Mouse (Mus musculus) lung, embryonic 14.5 days (tissue): Measurements from ENCODE around the gene Myh6. TPM values are rescaled to one million over a fixed set of nuclear protein-coding genes. Genes with fewer than 3 reads are reported as not detected.

ENCODE experiments used
- ATAC-seq: fragments of 200-750 bp; cut with Nextera tagmentation; 2 replicates; pipeline ENCODE4 v1.8.0; 2017; ENCODE audit warnings: mild to moderate bottlenecking, moderate TSS enrichment, moderate library complexity; ENCODE audit not compliant: insufficient read depth
- DNase-seq: peaks from one replicate; pipeline ENCODE4 v3.0.0-alpha.2; 2015
- H3K27ac ChIP-seq: fragments of 300-500 bp; sonication (generic); 2 replicates; pipeline ENCODE4 v1.5.1; 2014; ENCODE audit warnings: low read depth, mild to moderate bottlenecking, moderate library complexity
- H3K27me3 ChIP-seq: fragments of 300-500 bp; sonication (generic); 2 replicates; pipeline ENCODE4 v1.6.1; 2014; ENCODE audit warnings: low read length, control low read depth; ENCODE audit not compliant: insufficient read depth
- H3K36me3 ChIP-seq: fragments of 300-500 bp; sonication (generic); 2 replicates; pipeline ENCODE4 v1.6.1; 2014; ENCODE audit warnings: control low read depth; ENCODE audit not compliant: insufficient read depth
- H3K4me1 ChIP-seq: fragments of 300-500 bp; sonication (generic); 2 replicates; pipeline ENCODE4 v1.6.1; 2014; ENCODE audit warnings: antibody characterized with exemption, control low read depth; ENCODE audit not compliant: insufficient read depth
- H3K4me2 ChIP-seq: fragments of 300-500 bp; sonication (generic); 2 replicates; pipeline ENCODE4 v1.6.1; 2014; ENCODE audit warnings: mild to moderate bottlenecking
- H3K4me3 ChIP-seq: fragments of 300-500 bp; sonication (generic); 2 replicates; pipeline ENCODE4 v1.5.1; 2014; ENCODE audit warnings: low read depth, low read length
- H3K9ac ChIP-seq: fragments of 300-500 bp; sonication (generic); 2 replicates; pipeline ENCODE4 v1.6.1; 2014
- H3K9me3 ChIP-seq: fragments of 300-500 bp; sonication (generic); 2 replicates; pipeline ENCODE4 v1.6.1; 2016; ENCODE audit warnings: low read depth, low read length, control low read depth
- CTCF ChIP-seq: IDR thresholded peaks from 2 replicates; pipeline ENCODE4 v1.5.1; 2016; ENCODE audit warnings: antibody characterized with exemption, low read depth
- WGBS: fragments of 180-500 bp; shearing (Covaris S2); extraction: QIAGEN DNeasy Blood & Tissue Kit; methylation state at CpG from one replicate; pipeline ENCODE4 v1.1.7; 2014; 5-methylcytosine and 5-hydroxymethylcytosine counted together
- polyA plus RNA-seq: library from polyadenylated mRNA; unstranded; fragments of >200 nt; fragmentation: Nextera tagmentation; extraction: Ambion mirVana; gene quantifications from 2 replicates; pipeline ENCODE4 v1.2.1, GENCODE M21; 2014

The Myh6 gene
- polyA plus RNA-seq, 1 experiment from 2014 or later = 4.6 TPM

- H3K4me1 ChIP-seq = peaks cover 26% of the 10 kb centered on the region
- no peak overlapping the region for H3K27ac ChIP-seq
- H3K9me3 ChIP-seq = no peaks in the 10 kb centered on the region
- H3K27me3 ChIP-seq = no peaks in the 10 kb centered on the region
- TF ChIP-seq CTCF = no peak
- DNase-seq = no peak
- WGBS = 60% methylated on average over 3 of the region's 3 CpGs
- no peak overlapping the region for H3K9ac ChIP-seq
- H3K4me3 ChIP-seq = no peak overlapping the region
- H3K36me3 ChIP-seq = no peaks in the 10 kb centered on the region
- no peak for ATAC-seq
- no peak overlapping the region for H3K4me2 ChIP-seq
Observed at GRCm38 (mm10) chr14:55006541-55006940, 39.8 kb upstream of the Myh6 start.

GRCm38 (mm10) chr14:55005967-55006366 lies 39.2 kb upstream of the Myh6 start:
- Histone ChIP-seq H3K36me3 (no peaks in the 10 kb centered on the region), H3K4me3 (no peak overlapping the region), H3K9me3 (no peaks in the 10 kb centered on the region), H3K4me2 (no peak overlapping the region), H3K27me3 (no peaks in the 10 kb centered on the region), H3K4me1 (peaks cover 26% of the 10 kb centered on the region), H3K27ac (no peak overlapping the region), H3K9ac (no peak overlapping the region)
- no peak for TF ChIP-seq CTCF
- ATAC-seq (no peak), DNase-seq (no peak)
- WGBS = 69% methylated on average over 8 of the region's 8 CpGs

GRCm38 (mm10) chr14:55005506-55005905 lies 38.8 kb upstream of the Myh6 start:
- DNase-seq (peak; percentile 85), ATAC-seq (peak; percentile 53)
- Histone ChIP-seq H3K4me3 (no peak overlapping the region), H3K9ac (no peak overlapping the region), H3K4me1 (peaks cover 26% of the 10 kb centered on the region), H3K27me3 (no peaks in the 10 kb centered on the region), H3K27ac (peak overlapping the region; percentile 42; the same call in 1 of the 2 replicates), H3K36me3 (no peaks in the 10 kb centered on the region), H3K9me3 (no peaks in the 10 kb centered on the region), H3K4me2 (no peak overlapping the region)
- 27% methylated on average over 2 of the region's 2 CpGs for WGBS
- no peak for TF ChIP-seq CTCF

GRCm38 (mm10) chr14:55003878-55004855 lies 37.4 kb upstream of the Myh6 start:
- peaks cover 26% of the 10 kb centered on the region for H3K4me1 ChIP-seq
- WGBS = 53% methylated on average over 18 of the region's 18 CpGs
- no peaks in the 10 kb centered on the region for H3K9me3 ChIP-seq
- DNase-seq = no peak
- H3K27ac ChIP-seq = peak overlapping the region; percentile 36; the same call in 1 of the 2 replicates
- H3K36me3 ChIP-seq = no peaks in the 10 kb centered on the region
- ATAC-seq = no peak
- no peak for TF ChIP-seq CTCF
- H3K9ac ChIP-seq = no peak overlapping the region
- H3K4me3 ChIP-seq = no peak overlapping the region
- H3K4me2 ChIP-seq = no peak overlapping the region
- H3K27me3 ChIP-seq = no peaks in the 10 kb centered on the region

GRCm38 (mm10) chr14:55002687-55003120 lies 36.0 kb upstream of the Myh6 start:
- 17% methylated on average over 7 of the region's 7 CpGs for WGBS
- no peak for TF ChIP-seq CTCF
- H3K9ac ChIP-seq = no peak overlapping the region
- H3K27ac ChIP-seq = peak overlapping the region; percentile 24; the same call in 1 of the 2 replicates
- H3K4me2 ChIP-seq = peak overlapping the region; percentile 46
- H3K36me3 ChIP-seq = no peaks in the 10 kb centered on the region
- H3K4me3 ChIP-seq = no peak overlapping the region
- H3K4me1 ChIP-seq = peaks cover 26% of the 10 kb centered on the region
- DNase-seq = peak; percentile 57
- H3K27me3 ChIP-seq = no peaks in the 10 kb centered on the region
- no peaks in the 10 kb centered on the region for H3K9me3 ChIP-seq
- peak; percentile 24; the same call in 1 of the 2 replicates for ATAC-seq

GRCm38 (mm10) chr14:55001938-55002686 lies 35.4 kb upstream of the Myh6 start:
- Histone ChIP-seq H3K9me3 (no peaks in the 10 kb centered on the region), H3K27ac (no peak overlapping the region), H3K4me3 (no peak overlapping the region), H3K4me2 (peak overlapping the region; percentile 46), H3K4me1 (peaks cover 26% of the 10 kb centered on the region), H3K9ac (no peak overlapping the region), H3K36me3 (no peaks in the 10 kb centered on the region), H3K27me3 (no peaks in the 10 kb centered on the region)
- no peak for TF ChIP-seq CTCF
- ATAC-seq (peak; percentile 48; the same call in 1 of the 2 replicates), DNase-seq (peak; percentile 62)
- WGBS = 23% methylated on average over 12 of the region's 12 CpGs

GRCm38 (mm10) chr14:55001446-55001845 lies 34.7 kb upstream of the Myh6 start:
- Histone ChIP-seq H3K27ac (no peak overlapping the region), H3K4me2 (no peak overlapping the region), H3K9ac (no peak overlapping the region), H3K4me1 (peaks cover 26% of the 10 kb centered on the region), H3K27me3 (no peaks in the 10 kb centered on the region), H3K36me3 (no peaks in the 10 kb centered on the region), H3K4me3 (no peak overlapping the region), H3K9me3 (no peaks in the 10 kb centered on the region)
- no peak for ATAC-seq
- TF ChIP-seq CTCF = no peak
- DNase-seq = no peak
- WGBS = 97% methylated on average over 2 of the region's 2 CpGs
